In genomic region chr9:108146451-108146850, GRCm38 (mm10) we compare ENCODE assay signal across 20 mouse cellular contexts. TPM values are rescaled to one million over a fixed set of nuclear protein-coding genes. Genes with fewer than 3 reads are reported as not detected.
A peak's percentile ranks its signal among the peaks of the same experiment; 100 is the strongest.
DNase-seq lines count a peak whose midpoint lies in the region; ATAC-seq and TF ChIP-seq lines count a peak whose summit lies in the region.
"Had no signal": no experiment of that assay in that cellular context is flagged by ENCODE, and none has a peak within 500 bp of the region (broad histone marks: within the 10 kb centered on the region; RNA-seq: fewer than 3 reads in every experiment).

No protein-coding gene starts in this region.

- H3K9me3 ChIP-seq in MEL (replicated peaks; ENCODE audit: insufficient read depth, low read length): no peaks in the 10 kb centered on the region
- H3K9me3 ChIP-seq: forebrain, embryonic 15.5 days; intestine, embryonic 15.5 days; limb, embryonic 10.5 days; stomach, embryonic 15.5 days had no signal

- TF ChIP-seq EP300 in MEL (IDR thresholded peaks at IDR 0.05; ENCODE audit: low read depth in 1 of 2, low read length in 2 of 2): peak; percentile 70 to 72

- H3K9ac ChIP-seq in MEL (ENCODE audit: control insufficient read depth, low read depth, low read length, poor library complexity, severe bottlenecking): no peak overlapping the region
- H3K9ac ChIP-seq: forebrain, embryonic 15.5 days; intestine, embryonic 15.5 days; liver, postnatal 0 days; neural tube, embryonic 12.5 days; stomach, embryonic 15.5 days had no signal

- DNase-seq in cerebellum, adult 11 months: peak; percentile 63
- no peak for DNase-seq in cerebellum, postnatal 4 days (ENCODE audit: low spot score in 2 of 2)
- peak; percentile 68 for DNase-seq in MEL (ENCODE audit: low read depth, low spot score)
- peak; percentile 36 to 63 for DNase-seq in thymus, adult 18-20 months
- no peak for DNase-seq in embryo, embryonic 10.5 days (ENCODE audit: low spot score)
- DNase-seq in urinary bladder, postnatal 14 days (ENCODE audit: low spot score): no peak
- no peak for DNase-seq in heart, adult 11 months
- DNase-seq: adrenal gland, postnatal 36 days; gastrocnemius, postnatal 36 days; heart, postnatal 10 days; kidney, postnatal 4 days; liver, postnatal 0 days; retina, postnatal 1 day had no signal

- no peak for TF ChIP-seq CTCF in MEL (IDR thresholded peaks at IDR 0.05 in 2 of 3, conservative IDR thresholded peaks at IDR 0.05 in 1 of 3; ENCODE audit: control insufficient read depth in 1 of 3, insufficient read depth in 1 of 3, low read depth in 2 of 3, low read length in 3 of 3, poor library complexity in 1 of 3, severe bottlenecking in 1 of 3)

- peak overlapping the region; percentile 11; the same call in 1 of the 2 replicates for H3K27ac ChIP-seq in MEL (ENCODE audit: control insufficient read depth, low read depth, low read length)
- H3K27ac ChIP-seq: forebrain, embryonic 15.5 days; intestine, embryonic 15.5 days; limb, embryonic 10.5 days; neural tube, embryonic 12.5 days; stomach, embryonic 15.5 days had no signal

- no peak overlapping the region for H3K4me3 ChIP-seq in MEL (ENCODE audit: control insufficient read depth in 1 of 2, insufficient read depth in 1 of 2, low read depth in 2 of 2, low read length in 2 of 2)
- H3K4me3 ChIP-seq: forebrain, embryonic 15.5 days; intestine, embryonic 15.5 days; limb, embryonic 10.5 days; neural tube, embryonic 12.5 days; stomach, embryonic 15.5 days had no signal

- peaks cover 7 to 17% of the 10 kb centered on the region in 2 experiments for H3K4me1 ChIP-seq in MEL (ENCODE audit: control insufficient read depth in 1 of 2, insufficient read depth in 2 of 2, low read length in 2 of 2)
- H3K4me1 ChIP-seq: forebrain, embryonic 15.5 days; intestine, embryonic 15.5 days; stomach, embryonic 15.5 days had no signal

- H3K27me3 ChIP-seq in MEL (ENCODE audit: control insufficient read depth in 1 of 2, insufficient read depth in 2 of 2, low read length in 2 of 2): no peaks in the 10 kb centered on the region
- H3K27me3 ChIP-seq: forebrain, embryonic 15.5 days; intestine, embryonic 15.5 days; neural tube, embryonic 12.5 days; Patski; stomach, embryonic 15.5 days had no signal

- peaks cover 0 to 10% of the 10 kb centered on the region in 2 experiments; a peak in 2 of 4 replicates for H3K36me3 ChIP-seq in MEL (ENCODE audit: control insufficient read depth in 1 of 2, insufficient read depth in 2 of 2, low read length in 2 of 2)
- H3K36me3 ChIP-seq: forebrain, embryonic 15.5 days; intestine, embryonic 15.5 days; limb, embryonic 10.5 days; neural tube, embryonic 12.5 days; stomach, embryonic 15.5 days had no signal

- no peaks in the 10 kb centered on the region for H3K79me2 ChIP-seq in MEL (ENCODE audit: control insufficient read depth, insufficient read depth, low read length, poor library complexity)

- no peak for TF ChIP-seq RAD21 in MEL (IDR thresholded peaks at IDR 0.05; ENCODE audit: low read depth, low read length)

- ATAC-seq in common myeloid progenitor, adult 5-6 weeks (replicated peaks; ENCODE audit: low read depth, poor library complexity, severe bottlenecking): peak; percentile 84
- ATAC-seq: forebrain, embryonic 15.5 days; liver, postnatal 0 days; Patski had no signal

- TF ChIP-seq POLR2A in MEL (IDR thresholded peaks at IDR 0.05; ENCODE audit: control insufficient read depth in 1 of 2, insufficient read depth in 1 of 2, low read depth in 1 of 2, low read length in 2 of 2, poor library complexity in 1 of 2): no peak

TF ChIP-seq in MEL, 35 proteins besides CTCF, POLR2A, EP300 and RAD21:
- TF ChIP-seq GATA1 (IDR thresholded peaks at IDR 0.05; ENCODE audit: low read depth, low read length) (0 out of 2 replicates have a peak, but pooled peaks have one; percentile 24), ZMIZ1 (IDR thresholded peaks at IDR 0.05; ENCODE audit: low read depth, low read length) (no peak), SIN3A (IDR thresholded peaks at IDR 0.05; ENCODE audit: low read length) (peak; percentile 62), KAT2A (conservative IDR thresholded peaks at IDR 0.05; ENCODE audit: low read depth, low read length) (no peak), USF1 (IDR thresholded peaks at IDR 0.05; ENCODE audit: low read depth, low read length) (0 out of 2 replicates have a peak, but pooled peaks have one; percentile 22), RCOR1 (IDR thresholded peaks at IDR 0.05; ENCODE audit: low read depth, low read length) (peak; percentile 52; the same call in 1 of the 2 replicates), TCF12 (IDR thresholded peaks at IDR 0.05; ENCODE audit: low read depth, low read length) (peak; percentile 19; the same call in 1 of the 2 replicates), MXI1 (IDR thresholded peaks at IDR 0.05; ENCODE audit: low read depth, low read length) (peak; percentile 41; the same call in 1 of the 2 replicates), ETS1 (IDR thresholded peaks at IDR 0.05; ENCODE audit: low read depth, low read length) (peak; percentile 59)

RNA-seq across cellular contexts. Expression of gene Bsn, which starts 43.7 kb away (rescaled TPM):
- total RNA-seq in MEL (2012; rRNA removed): 2.7 and 3.5 TPM in 2 replicates
- polyA plus RNA-seq in MEL (2012; ENCODE audit: insufficient read depth in 1 of 2, insufficient read length in 2 of 2, low read depth in 1 of 2, low replicate concordance in 2 of 2, missing spikeins in 1 of 2): 1 to 10 TPM in 1 of 2 experiments, not detected in 1; 5.6 TPM
- total RNA-seq in common myeloid progenitor, adult 5-6 weeks (2017): 3.5 and 4.0 TPM in 2 replicates

RNA-seq across cellular contexts. Expression of gene Apeh, which starts 52.0 kb away (rescaled TPM):
- total RNA-seq in MEL (2012; rRNA removed): 57.5 and 76.1 TPM in 2 replicates
- 10 to 100 TPM in 1 of 2 experiments, not detected in 1; 69.0 TPM for polyA plus RNA-seq in MEL (2012; ENCODE audit: insufficient read depth in 1 of 2, insufficient read length in 2 of 2, low read depth in 1 of 2, low replicate concordance in 2 of 2, missing spikeins in 1 of 2)
- total RNA-seq in common myeloid progenitor, adult 5-6 weeks (2017): 60.8 and 79.3 TPM in 2 replicates

Comparison
In these comparisons a context has a peak if more than half of its experiments do, and no peak if none do; other contexts are left out.
1. DNase-seq: peak in cerebellum, adult 11 months (single experiment), MEL (single experiment) and thymus, adult 18-20 months (2 of 2); none in cerebellum, postnatal 4 days (0 of 2), embryo, embryonic 10.5 days (single experiment), urinary bladder, postnatal 14 days (single experiment) and heart, adult 11 months (single experiment).